Mouse (Mus musculus): ENCODE data around the gene Acad12.

DNA sequence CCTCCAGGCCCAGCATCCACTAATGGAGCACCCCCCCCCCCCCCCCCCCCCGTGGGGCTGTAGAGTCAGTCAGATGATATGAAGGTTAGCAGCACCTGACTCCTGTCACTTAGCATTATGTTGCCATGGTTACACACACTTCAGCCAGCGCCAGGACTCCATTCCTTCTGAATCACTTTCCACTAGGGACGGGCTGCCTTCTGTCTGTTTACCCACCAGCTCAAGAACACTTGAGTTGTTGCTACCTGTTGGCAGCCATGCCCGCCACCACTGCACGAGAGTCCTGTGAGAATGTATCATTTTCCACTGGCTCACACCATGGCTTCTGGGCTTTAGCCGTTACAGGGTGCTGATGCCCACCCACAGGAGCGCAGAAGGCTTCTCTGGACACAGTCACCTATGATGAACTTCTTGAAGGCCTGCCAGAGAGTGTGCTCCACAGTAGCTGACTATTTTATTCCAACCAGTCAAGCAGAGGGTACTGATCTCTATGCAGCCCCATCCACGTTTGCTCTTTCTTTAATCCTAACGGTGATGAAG lies 48.8 kb downstream of the Acad12 start:
- TF ChIP-seq CTCF (IDR thresholded peaks at IDR 0.05; ENCODE audit: borderline replicate concordance, extremely low read depth, insufficient read depth, insufficient read length) (no peak), POLR2A (IDR thresholded peaks at IDR 0.05; ENCODE audit: borderline replicate concordance, extremely low read depth, insufficient read depth, insufficient read length, poor library complexity, severe bottlenecking) (no peak)
